Mouse (Mus musculus): ENCODE measurements around the gene Slc1a5.

GRCm38 (mm10) chr7:16842645-16843063, 61.5 kb downstream of the Slc1a5 start, which contains the start of gene Prkd2:
- TF ChIP-seq CTCF (IDR thresholded peaks at IDR 0.05; ENCODE audit: low read depth) (no peak), EP300 (IDR thresholded peaks at IDR 0.05; ENCODE audit: low read depth) (no peak)
